Mouse (Mus musculus) embryonic fibroblast, embryonic 13.5 days (primary cell): Measurements from ENCODE around the gene Mmp27.

Source experiments
- CTCF ChIP-seq: IDR thresholded peaks from 2 replicates; pipeline ENCODE4 v1.5.1; 2011; ENCODE audit warnings: mild to moderate bottlenecking, control low read depth, low read length, moderate library complexity, borderline replicate concordance; ENCODE audit not compliant: insufficient read depth
- POLR2A ChIP-seq: IDR thresholded peaks from 2 replicates; pipeline ENCODE4 v1.6.1; 2011; ENCODE audit warnings: low read depth, mild to moderate bottlenecking, control low read depth, low read length, moderate library complexity

- no peak for TF ChIP-seq POLR2A
- no peak for TF ChIP-seq CTCF
These were observed at the start of gene Mmp27 for GRCm38 (mm10) chr9:7571162-7571561.
